Mouse (Mus musculus): ENCODE data around the gene Stk25. TPM values are rescaled to one million over a fixed set of nuclear protein-coding genes. Genes with fewer than 3 reads are reported as not detected.
"Not testable (repeated sequence)": the region's sequence is repeated elsewhere in the genome, so short reads cannot be mapped to it uniquely, and the experiment has no call there.

The Stk25 gene
- polyA plus RNA-seq (2012; rRNA removed), result 217 and 306 TPM in 2 replicates

GRCm38 (mm10) chr1:93658559-93658958 lies at the start of gene Stk25:
Stk25 (minus strand) TSS chr1:93658659.
- not testable (repeated sequence) for H3K36me3 ChIP-seq (ENCODE audit: control insufficient read depth, insufficient read depth, low read length); H3K4me1 ChIP-seq (ENCODE audit: control insufficient read depth, insufficient read depth, insufficient read length, low read length); H3K4me3 ChIP-seq (ENCODE audit: low read depth, low read length); H3K27me3 ChIP-seq (ENCODE audit: control insufficient read depth, insufficient read depth, low read length)
- peak within 1 kb of the TSS; percentile 31 for H3K27ac ChIP-seq (ENCODE audit: insufficient read depth, low read depth, low read length)

GRCm38 (mm10) chr1:93705389-93705788 lies 46.9 kb upstream of the Stk25 start:
- peaks cover 10% of the 10 kb centered on the region for H3K36me3 ChIP-seq (ENCODE audit: control insufficient read depth, insufficient read depth, low read length)
- no peak for TF ChIP-seq POLR2A (IDR thresholded peaks at IDR 0.05; ENCODE audit: low read depth, low read length)
- TF ChIP-seq CTCF (IDR thresholded peaks at IDR 0.05; ENCODE audit: extremely low read depth, insufficient read length, insufficient replicate concordance, low read depth, low read length), result no peak
- H3K4me1 ChIP-seq (ENCODE audit: control insufficient read depth, insufficient read depth, insufficient read length, low read length), result peaks cover 4% of the 10 kb centered on the region; the same call in 1 of the 2 replicates
- no peaks in the 10 kb centered on the region for H3K27me3 ChIP-seq (ENCODE audit: control insufficient read depth, insufficient read depth, low read length)
- H3K27ac ChIP-seq (ENCODE audit: insufficient read depth, low read depth, low read length), result no peak overlapping the region
- 65% methylated on average over 3 of the region's 3 CpGs for WGBS
- no peak overlapping the region for H3K4me3 ChIP-seq (ENCODE audit: low read depth, low read length)

GRCm38 (mm10) chr1:93704341-93704740 lies 45.9 kb upstream of the Stk25 start:
- Histone ChIP-seq H3K36me3 (ENCODE audit: control insufficient read depth, insufficient read depth, low read length) (peaks cover 10% of the 10 kb centered on the region), H3K4me1 (ENCODE audit: control insufficient read depth, insufficient read depth, insufficient read length, low read length) (peaks cover 4% of the 10 kb centered on the region; the same call in 1 of the 2 replicates), H3K4me3 (ENCODE audit: low read depth, low read length) (no peak overlapping the region), H3K27me3 (ENCODE audit: control insufficient read depth, insufficient read depth, low read length) (no peaks in the 10 kb centered on the region), H3K27ac (ENCODE audit: insufficient read depth, low read depth, low read length) (no peak overlapping the region)
- WGBS, result 95% methylated on average over 9 of the region's 9 CpGs
- TF ChIP-seq POLR2A (IDR thresholded peaks at IDR 0.05; ENCODE audit: low read depth, low read length) (no peak), CTCF (IDR thresholded peaks at IDR 0.05; ENCODE audit: extremely low read depth, insufficient read length, insufficient replicate concordance, low read depth, low read length) (no peak)

- peaks cover 4% of the 10 kb centered on the region; the same call in 1 of the 2 replicates for H3K4me1 ChIP-seq (ENCODE audit: control insufficient read depth, insufficient read depth, insufficient read length, low read length)
- no peak for TF ChIP-seq CTCF (IDR thresholded peaks at IDR 0.05; ENCODE audit: extremely low read depth, insufficient read length, insufficient replicate concordance, low read depth, low read length)
- no peak for TF ChIP-seq POLR2A (IDR thresholded peaks at IDR 0.05; ENCODE audit: low read depth, low read length)
- H3K27ac ChIP-seq (ENCODE audit: insufficient read depth, low read depth, low read length), result no peak overlapping the region
- no peaks in the 10 kb centered on the region for H3K27me3 ChIP-seq (ENCODE audit: control insufficient read depth, insufficient read depth, low read length)
- H3K36me3 ChIP-seq (ENCODE audit: control insufficient read depth, insufficient read depth, low read length), result peaks cover 10% of the 10 kb centered on the region
- H3K4me3 ChIP-seq (ENCODE audit: low read depth, low read length), result no peak overlapping the region
- WGBS, result 55% methylated on average over 10 of the region's 10 CpGs
Measured at GRCm38 (mm10) chr1:93703472-93704048, 45.1 kb upstream of the Stk25 start.

GRCm38 (mm10) chr1:93702106-93702505 lies 43.6 kb upstream of the Stk25 start:
- H3K36me3 ChIP-seq (ENCODE audit: control insufficient read depth, insufficient read depth, low read length), result peaks cover 10% of the 10 kb centered on the region
- TF ChIP-seq POLR2A (IDR thresholded peaks at IDR 0.05; ENCODE audit: low read depth, low read length) (no peak), CTCF (IDR thresholded peaks at IDR 0.05; ENCODE audit: extremely low read depth, insufficient read length, insufficient replicate concordance, low read depth, low read length) (no peak)
- no peak overlapping the region for H3K27ac ChIP-seq (ENCODE audit: insufficient read depth, low read depth, low read length)
- H3K27me3 ChIP-seq (ENCODE audit: control insufficient read depth, insufficient read depth, low read length), result no peaks in the 10 kb centered on the region
- 76% methylated on average over 1 of the region's 1 CpGs for WGBS
- H3K4me1 ChIP-seq (ENCODE audit: control insufficient read depth, insufficient read depth, insufficient read length, low read length), result peaks cover 4% of the 10 kb centered on the region; the same call in 1 of the 2 replicates
- H3K4me3 ChIP-seq (ENCODE audit: low read depth, low read length), result no peak overlapping the region

GRCm38 (mm10) chr1:93699159-93699558 lies 40.7 kb upstream of the Stk25 start:
- 86% methylated on average over 4 of the region's 4 CpGs for WGBS

GRCm38 (mm10) chr1:93697317-93697716 lies 38.9 kb upstream of the Stk25 start:
- Histone ChIP-seq H3K4me1 (ENCODE audit: control insufficient read depth, insufficient read depth, insufficient read length, low read length) (peaks cover 14% of the 10 kb centered on the region), H3K27me3 (ENCODE audit: control insufficient read depth, insufficient read depth, low read length) (no peaks in the 10 kb centered on the region), H3K27ac (ENCODE audit: insufficient read depth, low read depth, low read length) (no peak overlapping the region), H3K36me3 (ENCODE audit: control insufficient read depth, insufficient read depth, low read length) (peaks cover 5% of the 10 kb centered on the region; the same call in 1 of the 2 replicates), H3K4me3 (ENCODE audit: low read depth, low read length) (no peak overlapping the region)
- TF ChIP-seq CTCF (IDR thresholded peaks at IDR 0.05; ENCODE audit: extremely low read depth, insufficient read length, insufficient replicate concordance, low read depth, low read length), result no peak
- TF ChIP-seq POLR2A (IDR thresholded peaks at IDR 0.05; ENCODE audit: low read depth, low read length), result no peak
- WGBS, result 64% methylated on average over 3 of the region's 3 CpGs

More at GRCm38 (mm10) chr1:93699159-93699558, 40.7 kb upstream of the Stk25 start:
- Histone ChIP-seq H3K4me3 (ENCODE audit: low read depth, low read length) (no peak overlapping the region), H3K27me3 (ENCODE audit: control insufficient read depth, insufficient read depth, low read length) (no peaks in the 10 kb centered on the region), H3K27ac (ENCODE audit: insufficient read depth, low read depth, low read length) (no peak overlapping the region), H3K4me1 (ENCODE audit: control insufficient read depth, insufficient read depth, insufficient read length, low read length) (peaks cover 7% of the 10 kb centered on the region; the same call in 1 of the 2 replicates), H3K36me3 (ENCODE audit: control insufficient read depth, insufficient read depth, low read length) (peaks cover 6% of the 10 kb centered on the region; the same call in 1 of the 2 replicates)
- TF ChIP-seq POLR2A (IDR thresholded peaks at IDR 0.05; ENCODE audit: low read depth, low read length) (no peak), CTCF (IDR thresholded peaks at IDR 0.05; ENCODE audit: extremely low read depth, insufficient read length, insufficient replicate concordance, low read depth, low read length) (no peak)

Measured in small intestine, adult 2 months (tissue).